Mouse (Mus musculus): Measurements from ENCODE around the gene Clic5.

Clic5 gene

GRCm38 (mm10) chr17:44270043-44270442 lies 81.7 kb downstream of the Clic5 start:
- no peak for DNase-seq (ENCODE audit: low read depth, low spot score)

- DNase-seq (ENCODE audit: low read depth, low spot score), result no peak
These were observed 83.0 kb downstream of the Clic5 start for GRCm38 (mm10) chr17:44271426-44271825.

- DNase-seq (ENCODE audit: low read depth, low spot score), result no peak
These were observed 86.4 kb downstream of the Clic5 start for GRCm38 (mm10) chr17:44274804-44275203.

GRCm38 (mm10) chr17:44288320-44288719 lies 99.9 kb downstream of the Clic5 start:
- no peak for DNase-seq (ENCODE audit: low read depth, low spot score)

- no peak for DNase-seq (ENCODE audit: low read depth, low spot score)
These were observed 108.8 kb downstream of the Clic5 start for GRCm38 (mm10) chr17:44297221-44297620.

- no peak for DNase-seq (ENCODE audit: low read depth, low spot score)
These were observed 111.9 kb downstream of the Clic5 start for GRCm38 (mm10) chr17:44300236-44300635.

- DNase-seq (ENCODE audit: low read depth, low spot score), result no peak
These were observed 112.3 kb downstream of the Clic5 start for GRCm38 (mm10) chr17:44300723-44301122.

GRCm38 (mm10) chr17:44301224-44301811 lies 112.9 kb downstream of the Clic5 start:
- DNase-seq (ENCODE audit: low read depth, low spot score), result no peak

GRCm38 (mm10) chr17:44304076-44304475 lies 115.7 kb downstream of the Clic5 start:
- no peak for DNase-seq (ENCODE audit: low read depth, low spot score)

- no peak for DNase-seq (ENCODE audit: low read depth, low spot score)
These were observed 121.7 kb downstream of the Clic5 start for GRCm38 (mm10) chr17:44309914-44310622.

- no peak for DNase-seq (ENCODE audit: low read depth, low spot score)
These were observed 136.9 kb downstream of the Clic5 start for GRCm38 (mm10) chr17:44325314-44325713.

- no peak for DNase-seq (ENCODE audit: low read depth, low spot score)
These were observed 139.1 kb downstream of the Clic5 start for GRCm38 (mm10) chr17:44327279-44328146.

- DNase-seq (ENCODE audit: low read depth, low spot score), result no peak
These were observed 139.7 kb downstream of the Clic5 start for GRCm38 (mm10) chr17:44328147-44328482.
